Mouse (Mus musculus) erythroblast, embryonic 14.5 days (primary cell): ENCODE data around the gene Slc7a7.

Experiments
- GATA1 ChIP-seq: IDR thresholded peaks from 2 replicates; pipeline ENCODE4 v1.6.1; 2012; ENCODE audit warnings: low read length, inconsistent platforms, mixed read lengths
- TAL1 ChIP-seq: IDR thresholded peaks from 3 replicates; pipeline ENCODE4 v1.6.1; 2012; ENCODE audit warnings: low read length, inconsistent platforms, mixed read lengths

DNA sequence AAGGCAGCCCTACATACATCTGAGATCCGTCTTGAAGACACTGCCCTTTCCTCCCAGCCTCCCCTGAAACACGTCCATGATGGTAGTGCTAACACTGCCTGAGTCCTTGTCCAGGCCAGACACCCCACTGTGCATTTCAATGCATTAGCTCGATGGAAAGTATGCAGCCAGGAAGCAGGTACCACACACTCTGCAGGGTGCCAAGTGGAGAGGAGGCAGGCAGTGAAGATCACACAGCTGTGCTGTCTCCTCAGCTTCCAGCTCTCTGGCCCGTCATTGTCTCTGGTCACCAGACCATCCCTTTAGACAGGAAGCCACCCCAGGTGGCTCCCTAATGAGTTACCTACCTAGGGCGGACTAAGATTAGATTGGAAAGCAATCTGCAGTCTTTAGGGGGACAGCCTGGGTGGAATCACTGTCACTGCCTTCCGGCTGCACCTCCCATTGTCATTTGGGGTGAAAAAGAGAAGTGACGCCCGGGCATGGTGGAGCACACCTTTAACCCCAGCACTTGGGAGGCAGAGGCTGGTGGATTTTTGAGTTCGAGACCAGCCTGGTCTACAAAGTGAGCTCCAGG, 5.5 kb downstream of the Slc7a7 start:
- no peak for TF ChIP-seq TAL1
- no peak for TF ChIP-seq GATA1
